Mouse (Mus musculus): ENCODE data around the gene Trpm5.

DNA sequence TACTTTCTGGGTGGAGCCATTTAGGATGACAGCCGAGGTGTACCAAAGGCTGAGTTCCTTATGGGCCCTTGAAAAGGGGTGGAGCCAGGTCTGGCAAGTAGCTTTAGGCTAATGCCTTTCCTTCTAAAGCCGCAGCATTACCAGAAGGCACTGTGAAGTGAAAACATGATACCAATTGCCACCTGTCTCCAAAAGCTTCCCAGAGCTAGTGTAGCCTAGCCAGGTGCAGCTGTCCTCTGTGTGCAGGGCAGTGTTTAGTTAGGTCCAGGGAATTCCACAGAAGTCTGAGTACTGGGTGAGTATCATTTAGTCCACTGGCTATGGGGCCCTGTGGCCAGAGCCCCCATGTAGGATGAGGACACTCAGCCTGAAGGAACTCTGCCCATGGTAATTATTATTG lies 41.7 kb upstream of the Trpm5 start:
- TF ChIP-seq CTCF (IDR thresholded peaks at IDR 0.05; ENCODE audit: low read depth) (no peak), EP300 (IDR thresholded peaks at IDR 0.05; ENCODE audit: low read depth) (no peak)

Data from liver, postnatal 0 days (tissue).